Mouse (Mus musculus): ENCODE data around the gene Rhno1.
"Not testable (repeated sequence)": the region's sequence is repeated elsewhere in the genome, so short reads cannot be mapped to it uniquely, and the experiment has no call there.

The Rhno1 gene

GRCm38 (mm10) chr6:128362381-128363006 is at the start of gene Rhno1, which contains the start of gene Foxm1:
TSS of gene Rhno1 (minus strand) at chr6:128362911.
TSS of gene Foxm1 (plus strand) at chr6:128362967.
- peak; percentile 70 to 79 for DNase-seq

GRCm38 (mm10) chr6:128411115-128411514 is 48.4 kb upstream of the Rhno1 start:
- DNase-seq: peak in 1 of 2 experiments; percentile 36

GRCm38 (mm10) chr6:128410305-128410704 is 47.6 kb upstream of the Rhno1 start:
- DNase-seq: no peak

- DNase-seq: no peak
Measured at GRCm38 (mm10) chr6:128408544-128409125, 45.9 kb upstream of the Rhno1 start.

DNA sequence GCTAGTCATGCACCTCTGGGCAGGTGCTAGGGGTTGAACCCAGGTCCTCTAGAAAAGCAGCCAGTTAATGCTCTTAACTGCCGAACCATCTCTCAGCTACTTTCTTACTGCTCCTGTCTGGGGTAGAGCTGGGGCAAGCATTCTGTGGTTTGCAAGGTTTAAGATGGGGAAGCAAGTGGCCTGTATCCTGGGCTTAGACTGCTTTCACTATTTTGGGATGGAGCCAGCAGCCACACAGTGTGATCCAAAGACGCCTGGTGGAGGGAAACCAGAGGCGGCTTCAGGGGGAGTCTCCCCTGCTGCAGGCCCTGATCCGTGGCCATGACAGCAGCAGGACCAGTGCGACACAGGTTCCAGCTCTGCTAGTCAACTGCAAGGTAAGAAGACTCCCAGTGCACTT is 42.0 kb upstream of the Rhno1 start:
- no peak for DNase-seq

DNA sequence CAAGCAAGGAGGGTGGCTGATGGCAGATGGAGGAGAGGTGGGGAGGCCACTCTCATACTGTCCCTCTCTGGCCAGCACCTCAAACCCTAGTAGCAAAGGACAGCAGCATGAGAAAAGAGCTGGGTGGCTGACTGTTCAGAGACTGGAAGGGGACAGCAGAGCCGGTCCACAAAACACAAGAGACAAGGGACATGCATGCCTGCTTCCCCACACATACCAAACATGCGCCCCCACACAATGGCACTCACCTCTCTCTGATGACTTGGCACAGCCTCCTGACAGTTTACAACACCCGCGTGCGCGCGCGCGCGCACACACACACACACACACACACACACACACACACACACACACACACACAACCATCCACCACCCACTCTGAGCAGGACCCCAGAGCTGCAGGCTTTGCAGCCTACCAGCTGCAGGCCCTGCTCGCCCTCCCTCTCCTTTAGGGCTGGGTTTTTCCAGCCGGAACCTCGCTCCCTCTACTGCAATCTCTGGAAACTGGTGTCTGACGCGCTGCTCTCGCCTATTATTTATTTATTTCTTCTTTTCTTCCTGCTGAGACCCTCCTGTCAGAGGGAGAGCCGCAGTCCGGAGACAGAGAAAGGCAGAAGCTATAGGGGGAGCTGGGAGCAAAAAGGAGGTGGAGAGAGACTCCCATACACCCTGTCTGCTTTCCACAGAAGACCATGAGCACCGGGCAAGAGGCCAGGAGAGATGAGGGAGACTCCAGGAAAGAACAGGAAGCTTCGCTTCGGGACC is 36.9 kb upstream of the Rhno1 start:
- no peak for DNase-seq

DNA sequence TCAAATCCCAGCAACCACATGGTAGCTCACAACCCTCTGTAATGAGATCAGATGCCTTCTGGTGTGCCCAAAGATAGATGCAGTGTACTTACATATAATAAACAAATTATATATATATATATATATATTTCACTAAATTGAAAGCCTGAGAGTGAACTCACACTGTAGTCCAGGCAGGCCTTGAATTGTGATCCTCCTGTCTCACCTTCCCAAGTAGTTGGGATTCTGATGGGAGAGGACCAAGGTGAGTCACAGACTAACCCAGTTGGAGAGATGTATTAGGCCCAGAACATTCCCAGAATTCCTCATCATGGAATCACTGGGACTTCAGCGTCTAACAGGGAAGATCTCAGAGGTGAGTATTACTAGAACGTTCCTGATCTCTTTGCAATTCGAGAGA is 36.3 kb upstream of the Rhno1 start, which contains the start of gene Nrip2:
Gene Nrip2 (plus strand): TSS at position 301 of the 400 bp plus-strand sequence.
- DNase-seq: no peak

GRCm38 (mm10) chr6:128397574-128398261 is 35.0 kb upstream of the Rhno1 start:
- no peak for DNase-seq

- no peak for DNase-seq
Measured at GRCm38 (mm10) chr6:128390683-128391082, 28.0 kb upstream of the Rhno1 start.

DNA sequence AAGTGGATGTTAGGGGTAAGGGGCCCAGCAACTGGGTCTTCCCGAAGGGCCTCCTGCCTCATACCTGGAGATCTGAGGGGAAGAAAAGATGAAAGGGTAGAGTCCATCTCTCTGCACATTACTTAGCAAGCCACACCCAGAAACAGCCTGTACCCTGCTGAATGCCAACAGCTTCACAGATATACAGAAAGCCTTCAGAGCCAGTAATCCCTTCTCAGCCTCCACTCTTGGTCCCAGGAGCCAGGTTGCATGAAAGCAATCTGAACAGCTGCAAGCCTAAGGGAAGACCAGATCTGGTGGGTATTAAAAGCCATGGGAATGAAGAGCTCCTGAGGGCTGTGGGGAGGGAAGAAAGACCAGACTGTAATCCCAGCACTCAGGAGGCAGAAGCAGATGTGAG is 26.5 kb upstream of the Rhno1 start:
- DNase-seq: no peak

DNA sequence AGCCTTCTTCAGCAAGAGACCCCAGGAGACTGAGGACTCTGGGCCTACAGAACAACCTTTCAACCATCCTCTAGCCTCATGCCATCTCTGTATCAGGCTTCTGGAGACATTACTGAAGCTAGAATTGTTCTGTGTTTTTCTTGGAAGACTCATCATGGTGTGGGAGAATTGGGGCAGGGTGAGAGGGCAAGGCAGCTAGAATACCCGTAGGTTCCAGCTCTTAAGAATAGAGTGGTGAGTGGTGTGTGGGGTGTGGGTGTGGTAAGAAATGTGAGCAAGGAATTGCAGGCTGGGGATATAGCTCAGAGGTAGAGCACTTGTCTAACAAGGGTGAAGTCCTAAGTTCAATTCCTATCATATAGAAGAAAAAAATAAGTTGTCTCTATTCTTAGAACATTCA is 22.3 kb upstream of the Rhno1 start:
- DNase-seq: no peak

GRCm38 (mm10) chr6:128383752-128384151 is 21.0 kb upstream of the Rhno1 start:
- DNase-seq: no peak

GRCm38 (mm10) chr6:128381254-128381653 is 18.5 kb upstream of the Rhno1 start:
- no peak for DNase-seq

- DNase-seq: not testable (repeated sequence)
Measured at GRCm38 (mm10) chr6:128380594-128381167, 18.0 kb upstream of the Rhno1 start.

DNA sequence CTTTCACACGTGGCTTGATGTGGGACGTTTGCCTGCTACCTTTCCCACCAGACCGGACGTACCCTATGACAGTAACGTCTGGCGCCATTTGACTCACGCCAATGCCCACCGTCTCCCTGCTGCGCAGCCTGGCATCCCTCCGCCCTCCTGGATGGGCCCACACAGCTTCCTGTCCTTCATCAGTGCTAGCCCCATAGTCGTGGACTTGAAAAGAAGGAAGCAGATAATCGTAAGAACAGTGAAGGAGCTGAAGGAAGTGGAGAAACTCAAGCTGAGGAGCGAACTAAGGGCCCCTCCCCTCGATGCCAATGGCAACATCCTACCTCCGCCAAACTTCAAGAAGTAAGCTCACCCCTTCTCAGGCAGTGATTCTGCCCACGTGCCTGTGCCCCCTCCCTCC is 16.9 kb upstream of the Rhno1 start:
- no peak for DNase-seq

DNA sequence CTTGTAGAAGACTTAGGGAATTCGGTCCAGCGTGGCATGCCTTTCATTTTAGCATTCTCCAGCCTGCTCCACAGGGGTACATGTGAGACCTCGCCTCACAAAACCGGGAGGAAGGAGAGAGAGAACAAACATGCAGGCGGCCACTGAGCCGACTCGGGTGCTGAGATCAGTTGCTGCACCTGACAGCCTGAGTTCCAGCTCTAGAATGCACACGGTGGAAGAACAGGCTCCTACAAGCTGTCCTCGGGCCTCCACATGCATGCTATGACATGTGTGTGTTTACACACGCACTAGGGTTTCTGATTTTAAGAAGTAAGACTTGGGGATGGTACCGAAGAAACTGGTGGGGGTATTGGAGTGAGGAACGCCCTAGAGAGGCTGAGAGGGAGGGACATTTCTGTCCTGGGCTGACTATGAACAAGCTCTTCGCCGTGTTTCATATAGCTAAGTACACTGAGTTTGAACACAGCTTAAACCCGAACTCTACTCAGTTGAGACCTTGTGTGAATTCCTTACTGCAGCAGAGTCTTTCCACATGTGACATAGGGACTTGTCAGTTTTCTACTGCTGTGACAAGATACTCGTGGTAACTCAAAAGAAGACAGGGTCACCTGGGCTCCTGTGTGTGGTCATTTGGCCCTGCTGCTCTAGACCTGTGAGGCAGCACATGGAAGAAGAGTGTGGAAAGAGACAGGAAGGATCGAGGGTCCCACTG is 13.8 kb upstream of the Rhno1 start:
- DNase-seq: no peak

DNA sequence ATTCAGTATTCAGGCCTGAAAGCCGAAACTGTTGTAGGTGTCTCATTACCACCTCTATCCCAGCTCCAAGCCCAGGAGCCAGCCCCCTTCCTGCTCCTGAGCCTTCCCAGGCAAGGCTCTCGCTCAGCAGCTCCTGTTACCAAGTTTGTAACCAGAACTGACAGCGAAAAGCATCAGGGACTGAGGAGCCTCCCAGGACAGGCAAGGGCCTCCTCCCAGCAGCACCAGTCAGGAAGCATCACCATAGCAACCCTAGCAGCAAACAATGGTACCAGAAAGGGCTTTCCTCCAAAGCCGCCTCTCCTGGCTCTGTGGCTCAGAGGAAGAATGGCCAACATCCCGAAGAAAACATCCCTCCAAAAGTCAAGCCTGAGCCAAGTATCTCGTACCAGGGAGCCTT is 12.5 kb upstream of the Rhno1 start, which contains the start of the genes Tex52 and Gm44596:
Gene Tex52 (plus strand): TSS at position 265 of the 400 bp plus-strand sequence.
Gene Gm44596 (plus strand): TSS at position 312 of the 400 bp plus-strand sequence.
- no peak for DNase-seq

GRCm38 (mm10) chr6:128370040-128370439 is 7.3 kb upstream of the Rhno1 start:
- no peak for DNase-seq

- no peak for DNase-seq
Measured at GRCm38 (mm10) chr6:128366466-128366865, 3.8 kb upstream of the Rhno1 start.

GRCm38 (mm10) chr6:128364721-128365120 is 2.0 kb upstream of the Rhno1 start:
- no peak for DNase-seq

DNA sequence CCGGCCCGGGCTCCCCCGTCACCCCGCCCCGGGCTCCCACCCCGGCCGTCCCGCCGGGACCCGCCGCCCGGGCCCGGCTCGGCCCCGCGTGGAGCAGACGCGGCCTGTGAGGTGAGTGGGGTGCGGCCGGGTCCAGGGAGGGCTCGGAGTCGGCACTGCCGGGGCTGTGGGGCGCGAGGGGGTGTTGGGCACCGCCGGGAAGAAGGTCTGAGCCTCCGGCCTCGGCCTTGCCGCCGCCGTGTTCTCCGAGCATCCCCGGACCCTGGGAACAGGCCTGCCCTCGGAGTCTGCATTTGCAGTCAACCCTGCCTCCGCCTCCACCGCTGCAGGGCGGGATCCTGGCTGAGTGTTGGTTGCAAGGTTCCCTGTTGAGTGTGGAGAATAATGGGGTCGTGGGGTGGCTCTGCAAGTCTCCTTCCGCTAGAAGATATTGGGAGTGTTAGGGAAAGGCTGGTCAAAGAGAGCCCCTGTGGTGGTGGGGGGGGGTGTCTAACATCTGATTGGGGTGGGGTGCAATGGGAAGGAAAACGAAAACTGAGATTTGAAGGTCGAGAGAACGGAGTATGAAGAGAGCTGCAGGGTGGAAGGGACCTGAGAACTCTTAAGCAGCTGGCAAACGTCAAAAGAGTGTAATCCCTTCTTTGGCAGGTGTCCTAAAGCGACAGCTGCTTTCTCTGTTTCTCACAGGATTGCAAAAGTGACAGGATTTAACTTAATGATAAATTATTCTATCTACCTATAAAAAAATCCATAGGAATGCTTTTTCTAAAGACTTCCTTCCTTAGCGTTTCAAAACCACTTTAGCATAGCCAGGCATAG is 505 bp upstream of the Rhno1 start:
- DNase-seq: no peak
